Mouse (Mus musculus) myocyte (in vitro differentiated cells): ENCODE measurements at regions not wholly inside any gene's neighbourhood (a gene's known extent, or its start where the extent isn't known, plus 50 kb on each side); places are given as distances from the start of the nearest gene placed in this dataset.
A peak's percentile ranks its signal among the peaks of the same experiment; 100 is the strongest.

Source experiments
- H3K27me3 ChIP-seq: one replicate; pipeline ENCODE4 v1.6.1; 2011; ENCODE audit not compliant: control insufficient read depth, insufficient read depth, insufficient read length
- H3K36me3 ChIP-seq: one replicate; pipeline ENCODE4 v1.6.1; 2011; ENCODE audit not compliant: control insufficient read depth, insufficient read depth
- H3K4me2 ChIP-seq: one replicate; pipeline ENCODE4 v1.6.1; 2011; ENCODE audit warnings: low read depth, control low read depth
- H3K4me3 ChIP-seq: one replicate; pipeline ENCODE4 v1.5.1; 2011; ENCODE audit warnings: mild to moderate bottlenecking, control low read depth, moderate library complexity
- H3K79me2 ChIP-seq: one replicate; pipeline ENCODE4 v1.6.1; 2011; ENCODE audit not compliant: control insufficient read depth, insufficient read depth
- H3ac ChIP-seq: one replicate; pipeline ENCODE4 v1.6.1; 2011; ENCODE audit not compliant: control insufficient read depth, insufficient read length
- CEBPB ChIP-seq: IDR thresholded peaks from 2 replicates; pipeline ENCODE4 v1.6.1; 2011; ENCODE audit warnings: mild to moderate bottlenecking, moderate library complexity; ENCODE audit not compliant: poor library complexity, insufficient read depth, severe bottlenecking
- E2F4 ChIP-seq: IDR thresholded peaks from one replicate; pipeline ENCODE4 v1.6.1; 2011; ENCODE audit warnings: mild to moderate bottlenecking, control low read depth, moderate library complexity; ENCODE audit not compliant: insufficient read depth
- MAX ChIP-seq: IDR thresholded peaks from one replicate; pipeline ENCODE4 v1.6.1; 2011; ENCODE audit warnings: low read depth, mild to moderate bottlenecking, control low read depth
- MYOD1 ChIP-seq, 3 experiments: IDR thresholded peaks; one replicate each; pipeline ENCODE4 v1.6.1; 2011; ENCODE audit warnings: control low read depth in 2 of 3, low read depth in 2 of 3, mild to moderate bottlenecking in 2 of 3, moderate library complexity in 1 of 3; ENCODE audit not compliant: insufficient read length in 2 of 3, control insufficient read depth in 1 of 3
- MYOG ChIP-seq, 3 experiments: IDR thresholded peaks; one replicate each; pipeline ENCODE4 v1.6.1; 2011; ENCODE audit warnings: control low read depth in 2 of 3, low read depth in 2 of 3, mild to moderate bottlenecking in 2 of 3; ENCODE audit not compliant: insufficient read length in 2 of 3, control insufficient read depth in 1 of 3, insufficient read depth in 1 of 3
- POLR2A ChIP-seq: IDR thresholded peaks from one replicate; pipeline ENCODE4 v1.6.1; 2011; ENCODE audit warnings: low read depth, mild to moderate bottlenecking, control low read depth, moderate library complexity; ENCODE audit not compliant: insufficient read length
- POLR2AphosphoS2 ChIP-seq: IDR thresholded peaks from one replicate; pipeline ENCODE4 v1.6.1; 2011; ENCODE audit warnings: low read depth, control low read depth; ENCODE audit not compliant: insufficient read length
- REST ChIP-seq: IDR thresholded peaks from one replicate; pipeline ENCODE4 v1.6.1; 2011; ENCODE audit warnings: mild to moderate bottlenecking, control low read depth, moderate library complexity; ENCODE audit not compliant: insufficient read depth, insufficient read length
- SRF ChIP-seq: IDR thresholded peaks from one replicate; pipeline ENCODE4 v1.6.1; 2011; ENCODE audit warnings: low read depth; ENCODE audit not compliant: control insufficient read depth, insufficient read length
- TCF12 ChIP-seq: IDR thresholded peaks from one replicate; pipeline ENCODE4 v1.6.1; 2011; ENCODE audit warnings: mild to moderate bottlenecking, control low read depth; ENCODE audit not compliant: poor library complexity, insufficient read depth, severe bottlenecking
- TCF3 ChIP-seq: IDR thresholded peaks from one replicate; pipeline ENCODE4 v1.6.1; 2011; ENCODE audit warnings: low read depth, control low read depth; ENCODE audit not compliant: insufficient read length
- USF1 ChIP-seq: IDR thresholded peaks from one replicate; pipeline ENCODE4 v1.6.1; 2011; ENCODE audit warnings: low read depth, mild to moderate bottlenecking, control low read depth, moderate library complexity

DNA sequence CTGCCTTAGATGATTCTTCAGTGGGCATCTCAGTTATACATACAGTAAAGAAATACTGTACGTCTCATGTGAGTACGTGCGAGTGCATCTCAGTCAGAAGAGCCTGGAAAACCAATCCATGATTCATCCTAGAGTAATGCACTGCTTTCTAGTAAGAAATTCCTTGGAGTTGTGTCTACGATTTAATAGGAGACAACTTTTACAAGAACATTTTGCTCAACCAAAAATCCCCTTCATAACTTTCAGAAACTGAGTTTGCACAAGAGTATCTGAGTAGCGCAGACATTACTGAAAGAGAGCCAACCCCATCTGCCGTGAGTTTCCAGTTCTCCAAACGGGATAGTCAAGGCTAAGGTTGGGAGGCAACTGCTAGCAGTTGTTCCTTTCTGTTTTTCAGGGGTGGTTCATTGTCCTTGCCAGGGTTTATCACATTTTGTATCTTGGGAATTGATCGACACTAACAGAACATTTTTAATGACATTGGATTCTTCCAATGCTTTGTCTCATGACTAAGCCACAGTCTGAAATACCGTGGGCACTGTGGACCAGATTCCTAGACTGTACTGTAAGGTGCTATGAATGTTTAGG is 189.8 kb upstream of the Prep start:
- TF ChIP-seq MYOG (IDR thresholded peaks at IDR 0.05; ENCODE audit: control insufficient read depth in 1 of 3, insufficient read depth in 1 of 3, insufficient read length in 2 of 3, low read depth in 2 of 3) (peak in 1 of 3 experiments; percentile 15), POLR2AphosphoS2 (no peak), TCF3 (no peak), MYOD1 (IDR thresholded peaks at IDR 0.05; ENCODE audit: control insufficient read depth in 1 of 3, insufficient read length in 2 of 3, low read depth in 2 of 3) (peak in 2 of 3 experiments; percentile 33 to 47)

DNA sequence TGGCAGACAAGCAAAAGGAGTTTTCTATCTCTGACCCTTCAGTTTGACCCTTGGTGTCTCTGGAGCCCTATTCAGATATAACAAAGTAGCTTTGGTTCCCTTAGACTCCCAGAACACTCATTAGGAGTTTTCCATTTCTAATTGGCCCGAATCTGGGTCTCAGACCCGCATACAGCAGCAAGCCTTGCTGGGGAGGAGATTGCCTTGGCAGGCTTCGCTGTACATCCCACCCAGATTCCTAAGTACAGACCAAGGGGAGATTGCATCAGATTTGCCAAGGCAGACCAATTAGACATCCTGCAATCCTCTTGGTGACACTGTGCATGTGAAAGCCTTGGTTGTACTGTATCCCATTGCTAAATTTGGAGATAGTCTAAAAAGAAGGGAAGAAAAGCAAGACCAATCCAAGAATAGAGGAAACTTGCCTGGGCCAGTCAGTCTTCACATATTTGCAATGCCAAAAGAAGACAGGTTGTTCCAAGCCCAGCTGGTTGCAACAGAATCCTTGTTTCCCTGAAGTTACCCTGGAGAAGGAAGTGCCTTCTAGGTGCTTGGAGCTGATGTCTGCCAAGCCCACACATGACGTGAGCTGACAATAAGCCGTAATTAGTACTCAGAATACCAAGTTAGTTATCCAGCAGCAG is 193.2 kb upstream of the Prep start:
- Histone ChIP-seq H3K4me3 (no peak overlapping the region), H3K79me2 (no peaks in the 10 kb centered on the region), H3K36me3 (no peaks in the 10 kb centered on the region), H3ac (no peak overlapping the region), H3K27me3 (no peaks in the 10 kb centered on the region), H3K4me2 (no peak overlapping the region)
- TF ChIP-seq CEBPB (peak; percentile 47; the same call in 1 of the 2 replicates), POLR2A (no peak)

More for the DNA sequence above, 189.8 kb upstream of the Prep start:
- Histone ChIP-seq H3K79me2 (no peaks in the 10 kb centered on the region), H3ac (no peak overlapping the region), H3K4me2 (peak overlapping the region; percentile 78), H3K4me3 (no peak overlapping the region), H3K36me3 (no peaks in the 10 kb centered on the region), H3K27me3 (no peaks in the 10 kb centered on the region)

GRCm38 (mm10) chr10:44864191-44864747 is 202.7 kb upstream of the Prep start:
- Histone ChIP-seq H3K36me3 (no peaks in the 10 kb centered on the region), H3K79me2 (no peaks in the 10 kb centered on the region), H3K27me3 (no peaks in the 10 kb centered on the region), H3K4me2 (no peak overlapping the region), H3ac (no peak overlapping the region), H3K4me3 (no peak overlapping the region)
- TF ChIP-seq POLR2A, result no peak
- TF ChIP-seq TCF12, result no peak

- H3K4me2 ChIP-seq, result peak overlapping the region; percentile 14
- H3K27me3 ChIP-seq, result no peaks in the 10 kb centered on the region
- no peak overlapping the region for H3ac ChIP-seq
- no peaks in the 10 kb centered on the region for H3K79me2 ChIP-seq
- H3K4me3 ChIP-seq, result no peak overlapping the region
- TF ChIP-seq SRF, result peak; percentile 39
- no peak for TF ChIP-seq CEBPB
- peak in 1 of 3 experiments; percentile 17 for TF ChIP-seq MYOG (IDR thresholded peaks at IDR 0.05; ENCODE audit: control insufficient read depth in 1 of 3, insufficient read depth in 1 of 3, insufficient read length in 2 of 3, low read depth in 2 of 3)
- no peaks in the 10 kb centered on the region for H3K36me3 ChIP-seq
These were observed 204.7 kb upstream of the Prep start for GRCm38 (mm10) chr10:44862360-44862674.

GRCm38 (mm10) chr10:44861671-44862359 is 205.2 kb upstream of the Prep start:
- Histone ChIP-seq H3K4me2 (no peak overlapping the region), H3K27me3 (no peaks in the 10 kb centered on the region), H3K36me3 (no peaks in the 10 kb centered on the region), H3K4me3 (no peak overlapping the region), H3ac (no peak overlapping the region), H3K79me2 (no peaks in the 10 kb centered on the region)
- TF ChIP-seq TCF3 (no peak), E2F4 (no peak), USF1 (no peak), POLR2A (no peak), REST (no peak), MAX (no peak), MYOG (IDR thresholded peaks at IDR 0.05; ENCODE audit: control insufficient read depth in 1 of 3, insufficient read depth in 1 of 3, insufficient read length in 2 of 3, low read depth in 2 of 3) (no peak), CEBPB (no peak), TCF12 (no peak), POLR2AphosphoS2 (no peak), MYOD1 (IDR thresholded peaks at IDR 0.05; ENCODE audit: control insufficient read depth in 1 of 3, insufficient read length in 2 of 3, low read depth in 2 of 3) (no peak)
